Mouse (Mus musculus): ENCODE measurements at regions not wholly inside any gene's neighbourhood (a gene's known extent, or its start where the extent isn't known, plus 50 kb on each side); places are given as distances from the start of the nearest gene placed in this dataset.

GRCm38 (mm10) chr13:101024971-101025370, 191.7 kb upstream of the Slc30a5 start:
- Histone ChIP-seq H3K4me3 (ENCODE audit: low read depth, low read length) (no peak overlapping the region), H3K4me2 (ENCODE audit: low read depth, low read length) (no peak overlapping the region), H3K9ac (replicated peaks; ENCODE audit: low read depth, low read length) (no peak overlapping the region), H3K36me3 (ENCODE audit: control insufficient read depth, insufficient read depth, low read length) (no peaks in the 10 kb centered on the region), H3K27ac (ENCODE audit: low read depth, low read length) (no peak overlapping the region), H3K27me3 (ENCODE audit: control insufficient read depth, insufficient read depth, low read length) (no peaks in the 10 kb centered on the region), H3K4me1 (ENCODE audit: control insufficient read depth, insufficient read depth, low read length) (no peaks in the 10 kb centered on the region), H3K9me3 (ENCODE audit: control insufficient read depth, low read length) (no peaks in the 10 kb centered on the region)
- 95% methylated on average over 2 of the region's 2 CpGs for WGBS
- no peak for ATAC-seq (ENCODE audit: low read depth)

DNA sequence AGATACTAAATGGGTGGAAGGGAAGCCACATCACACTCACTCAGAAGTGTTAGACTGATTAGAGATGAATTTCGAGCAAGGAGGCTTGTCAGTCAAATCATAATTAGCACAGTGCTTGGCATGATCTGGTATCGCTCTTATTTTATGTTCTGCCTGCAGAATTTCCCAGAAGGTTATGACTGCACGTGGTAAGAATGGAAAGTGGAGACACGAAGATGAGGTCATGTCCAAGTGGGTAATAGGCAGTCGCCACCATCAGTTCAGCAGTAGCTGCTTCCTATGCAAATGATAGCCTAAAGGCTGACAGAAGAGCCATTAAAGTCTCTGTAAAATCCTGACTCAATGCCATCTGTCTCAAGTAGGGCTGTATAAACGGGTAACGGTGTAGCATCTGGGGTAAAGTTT, 186.0 kb upstream of the Slc30a5 start:
- Histone ChIP-seq H3K4me3 (ENCODE audit: low read depth, low read length) (no peak overlapping the region), H3K27me3 (ENCODE audit: control insufficient read depth, insufficient read depth, low read length) (no peaks in the 10 kb centered on the region), H3K27ac (ENCODE audit: low read depth, low read length) (no peak overlapping the region), H3K4me2 (ENCODE audit: low read depth, low read length) (no peak overlapping the region), H3K9me3 (ENCODE audit: control insufficient read depth, low read length) (no peaks in the 10 kb centered on the region), H3K36me3 (ENCODE audit: control insufficient read depth, insufficient read depth, low read length) (no peaks in the 10 kb centered on the region), H3K4me1 (ENCODE audit: control insufficient read depth, insufficient read depth, low read length) (no peaks in the 10 kb centered on the region), H3K9ac (replicated peaks; ENCODE audit: low read depth, low read length) (no peak overlapping the region)
- WGBS, result 42% methylated on average over 7 of the region's 7 CpGs
- ATAC-seq (ENCODE audit: low read depth), result peak; percentile 56; the same call in 1 of the 2 replicates

DNA sequence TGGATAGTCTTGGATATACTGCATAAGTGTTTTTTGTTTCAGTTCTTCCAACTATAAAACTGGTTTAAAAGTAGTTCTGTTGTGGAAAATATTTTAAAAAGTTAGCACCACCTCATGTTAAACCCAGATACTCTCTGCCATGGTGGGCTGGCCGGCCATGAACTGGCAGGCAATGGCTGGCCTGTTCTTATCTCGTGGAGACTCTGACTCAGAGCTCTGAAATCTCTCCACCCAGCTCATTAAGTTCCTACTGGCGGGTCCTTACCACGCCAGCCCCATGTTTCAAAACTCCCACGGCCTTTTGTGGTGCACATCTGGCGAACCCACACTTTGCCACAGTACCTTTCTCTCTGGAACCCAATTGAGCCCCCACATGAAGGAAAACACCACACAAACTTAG, 183.8 kb upstream of the Slc30a5 start:
- Histone ChIP-seq H3K9me3 (ENCODE audit: control insufficient read depth, low read length) (no peaks in the 10 kb centered on the region), H3K4me3 (ENCODE audit: low read depth, low read length) (no peak overlapping the region), H3K9ac (replicated peaks; ENCODE audit: low read depth, low read length) (no peak overlapping the region), H3K27ac (ENCODE audit: low read depth, low read length) (no peak overlapping the region), H3K36me3 (ENCODE audit: control insufficient read depth, insufficient read depth, low read length) (no peaks in the 10 kb centered on the region), H3K4me1 (ENCODE audit: control insufficient read depth, insufficient read depth, low read length) (no peaks in the 10 kb centered on the region), H3K4me2 (ENCODE audit: low read depth, low read length) (no peak overlapping the region), H3K27me3 (ENCODE audit: control insufficient read depth, insufficient read depth, low read length) (no peaks in the 10 kb centered on the region)
- no peak for ATAC-seq (ENCODE audit: low read depth)
- WGBS, result 89% methylated on average over 6 of the region's 6 CpGs

GRCm38 (mm10) chr13:101016181-101016580, 183.0 kb upstream of the Slc30a5 start:
- Histone ChIP-seq H3K36me3 (ENCODE audit: control insufficient read depth, insufficient read depth, low read length) (no peaks in the 10 kb centered on the region), H3K27ac (ENCODE audit: low read depth, low read length) (no peak overlapping the region), H3K9me3 (ENCODE audit: control insufficient read depth, low read length) (no peaks in the 10 kb centered on the region), H3K9ac (replicated peaks; ENCODE audit: low read depth, low read length) (no peak overlapping the region), H3K4me3 (ENCODE audit: low read depth, low read length) (no peak overlapping the region), H3K4me1 (ENCODE audit: control insufficient read depth, insufficient read depth, low read length) (no peaks in the 10 kb centered on the region), H3K27me3 (ENCODE audit: control insufficient read depth, insufficient read depth, low read length) (no peaks in the 10 kb centered on the region), H3K4me2 (ENCODE audit: low read depth, low read length) (no peak overlapping the region)
- no peak for ATAC-seq (ENCODE audit: low read depth)
- 75% methylated on average over 1 of the region's 1 CpGs for WGBS

- no peaks in the 10 kb centered on the region for H3K27me3 ChIP-seq (ENCODE audit: control insufficient read depth, insufficient read depth, low read length)
- H3K4me3 ChIP-seq (ENCODE audit: low read depth, low read length), result no peak overlapping the region
- H3K4me1 ChIP-seq (ENCODE audit: control insufficient read depth, insufficient read depth, low read length), result no peaks in the 10 kb centered on the region
- ATAC-seq (ENCODE audit: low read depth), result no peak
- H3K27ac ChIP-seq (ENCODE audit: low read depth, low read length), result no peak overlapping the region
- no peaks in the 10 kb centered on the region for H3K36me3 ChIP-seq (ENCODE audit: control insufficient read depth, insufficient read depth, low read length)
- no peaks in the 10 kb centered on the region for H3K9me3 ChIP-seq (ENCODE audit: control insufficient read depth, low read length)
- no peak overlapping the region for H3K4me2 ChIP-seq (ENCODE audit: low read depth, low read length)
- 82% methylated on average over 3 of the region's 3 CpGs for WGBS
- no peak overlapping the region for H3K9ac ChIP-seq (replicated peaks; ENCODE audit: low read depth, low read length)
These were observed 182.2 kb upstream of the Slc30a5 start for GRCm38 (mm10) chr13:101015435-101015834.

DNA sequence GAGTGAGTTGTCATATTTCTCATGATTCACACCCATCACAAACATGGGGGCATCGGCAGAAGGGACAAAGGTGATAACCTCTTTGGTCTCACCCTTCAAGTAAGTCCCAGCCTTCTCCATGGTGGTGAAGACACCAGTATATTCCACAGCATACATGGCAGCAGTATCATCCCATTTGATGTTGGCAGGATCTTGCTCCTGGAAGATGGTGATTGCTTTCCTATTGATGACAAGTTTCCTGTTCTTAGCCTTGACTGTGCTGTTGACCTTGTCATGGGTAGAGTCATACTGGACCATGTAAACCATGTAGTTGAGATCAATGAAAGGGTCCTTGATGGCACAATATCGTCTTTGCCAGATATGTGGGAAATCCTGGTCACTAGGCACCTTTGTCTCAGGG, 180.4 kb upstream of the Slc30a5 start:
- Histone ChIP-seq H3K9me3 (ENCODE audit: control insufficient read depth, low read length) (no peaks in the 10 kb centered on the region), H3K4me1 (ENCODE audit: control insufficient read depth, insufficient read depth, low read length) (no peaks in the 10 kb centered on the region), H3K4me2 (ENCODE audit: low read depth, low read length) (no peak overlapping the region), H3K27me3 (ENCODE audit: control insufficient read depth, insufficient read depth, low read length) (no peaks in the 10 kb centered on the region), H3K27ac (ENCODE audit: low read depth, low read length) (no peak overlapping the region), H3K4me3 (ENCODE audit: low read depth, low read length) (no peak overlapping the region), H3K36me3 (ENCODE audit: control insufficient read depth, insufficient read depth, low read length) (no peaks in the 10 kb centered on the region), H3K9ac (replicated peaks; ENCODE audit: low read depth, low read length) (no peak overlapping the region)
- no peak for ATAC-seq (ENCODE audit: low read depth)
- 96% methylated on average over 2 of the region's 2 CpGs for WGBS

GRCm38 (mm10) chr13:100990646-100991045, 157.4 kb upstream of the Slc30a5 start:
- no peaks in the 10 kb centered on the region for H3K9me3 ChIP-seq (ENCODE audit: control insufficient read depth, low read length)
- ATAC-seq (ENCODE audit: low read depth), result no peak
- no peak overlapping the region for H3K4me3 ChIP-seq (ENCODE audit: low read depth, low read length)
- 87% methylated on average over 2 of the region's 2 CpGs for WGBS
- H3K4me2 ChIP-seq (ENCODE audit: low read depth, low read length), result no peak overlapping the region
- H3K9ac ChIP-seq (replicated peaks; ENCODE audit: low read depth, low read length), result no peak overlapping the region
- no peaks in the 10 kb centered on the region for H3K4me1 ChIP-seq (ENCODE audit: control insufficient read depth, insufficient read depth, low read length)
- no peaks in the 10 kb centered on the region for H3K27me3 ChIP-seq (ENCODE audit: control insufficient read depth, insufficient read depth, low read length)
- H3K27ac ChIP-seq (ENCODE audit: low read depth, low read length), result no peak overlapping the region
- H3K36me3 ChIP-seq (ENCODE audit: control insufficient read depth, insufficient read depth, low read length), result no peaks in the 10 kb centered on the region

GRCm38 (mm10) chr13:100988671-100989531, 155.7 kb upstream of the Slc30a5 start:
- Histone ChIP-seq H3K36me3 (ENCODE audit: control insufficient read depth, insufficient read depth, low read length) (no peaks in the 10 kb centered on the region), H3K9ac (replicated peaks; ENCODE audit: low read depth, low read length) (no peak overlapping the region), H3K27me3 (ENCODE audit: control insufficient read depth, insufficient read depth, low read length) (no peaks in the 10 kb centered on the region), H3K4me1 (ENCODE audit: control insufficient read depth, insufficient read depth, low read length) (no peaks in the 10 kb centered on the region), H3K27ac (ENCODE audit: low read depth, low read length) (no peak overlapping the region), H3K9me3 (ENCODE audit: control insufficient read depth, low read length) (no peaks in the 10 kb centered on the region), H3K4me2 (ENCODE audit: low read depth, low read length) (no peak overlapping the region), H3K4me3 (ENCODE audit: low read depth, low read length) (no peak overlapping the region)
- no peak for ATAC-seq (ENCODE audit: low read depth)
- WGBS, result 46% methylated on average over 13 of the region's 13 CpGs

- H3K9me3 ChIP-seq (ENCODE audit: control insufficient read depth, low read length), result no peaks in the 10 kb centered on the region
- WGBS, result 93% methylated on average over 5 of the region's 5 CpGs
- no peaks in the 10 kb centered on the region for H3K36me3 ChIP-seq (ENCODE audit: control insufficient read depth, insufficient read depth, low read length)
- ATAC-seq (ENCODE audit: low read depth), result no peak
- no peaks in the 10 kb centered on the region for H3K4me1 ChIP-seq (ENCODE audit: control insufficient read depth, insufficient read depth, low read length)
- no peak overlapping the region for H3K9ac ChIP-seq (replicated peaks; ENCODE audit: low read depth, low read length)
- H3K27me3 ChIP-seq (ENCODE audit: control insufficient read depth, insufficient read depth, low read length), result no peaks in the 10 kb centered on the region
- H3K4me3 ChIP-seq (ENCODE audit: low read depth, low read length), result no peak overlapping the region
- H3K4me2 ChIP-seq (ENCODE audit: low read depth, low read length), result no peak overlapping the region
- no peak overlapping the region for H3K27ac ChIP-seq (ENCODE audit: low read depth, low read length)
These were observed 154.9 kb upstream of the Slc30a5 start for GRCm38 (mm10) chr13:100988116-100988515.
